Mouse (Mus musculus) lung, embryonic 14.5 days (tissue): ENCODE measurements around the gene Pex3. TPM values are rescaled to one million over a fixed set of nuclear protein-coding genes. Genes with fewer than 3 reads are reported as not detected.
A peak's percentile ranks its signal among the peaks of the same experiment; 100 is the strongest.

Experiments used
- ATAC-seq: fragments of 200-750 bp; cut with Nextera tagmentation; 2 replicates; pipeline ENCODE4 v1.8.0; 2017; ENCODE audit warnings: mild to moderate bottlenecking, moderate TSS enrichment, moderate library complexity; ENCODE audit not compliant: insufficient read depth
- DNase-seq: peaks from one replicate; pipeline ENCODE4 v3.0.0-alpha.2; 2015
- H3K27ac ChIP-seq: fragments of 300-500 bp; sonication (generic); 2 replicates; pipeline ENCODE4 v1.5.1; 2014; ENCODE audit warnings: low read depth, mild to moderate bottlenecking, moderate library complexity
- H3K27me3 ChIP-seq: fragments of 300-500 bp; sonication (generic); 2 replicates; pipeline ENCODE4 v1.6.1; 2014; ENCODE audit warnings: low read length, control low read depth; ENCODE audit not compliant: insufficient read depth
- H3K36me3 ChIP-seq: fragments of 300-500 bp; sonication (generic); 2 replicates; pipeline ENCODE4 v1.6.1; 2014; ENCODE audit warnings: control low read depth; ENCODE audit not compliant: insufficient read depth
- H3K4me1 ChIP-seq: fragments of 300-500 bp; sonication (generic); 2 replicates; pipeline ENCODE4 v1.6.1; 2014; ENCODE audit warnings: antibody characterized with exemption, control low read depth; ENCODE audit not compliant: insufficient read depth
- H3K4me2 ChIP-seq: fragments of 300-500 bp; sonication (generic); 2 replicates; pipeline ENCODE4 v1.6.1; 2014; ENCODE audit warnings: mild to moderate bottlenecking
- H3K4me3 ChIP-seq: fragments of 300-500 bp; sonication (generic); 2 replicates; pipeline ENCODE4 v1.5.1; 2014; ENCODE audit warnings: low read depth, low read length
- H3K9ac ChIP-seq: fragments of 300-500 bp; sonication (generic); 2 replicates; pipeline ENCODE4 v1.6.1; 2014
- H3K9me3 ChIP-seq: fragments of 300-500 bp; sonication (generic); 2 replicates; pipeline ENCODE4 v1.6.1; 2016; ENCODE audit warnings: low read depth, low read length, control low read depth
- CTCF ChIP-seq: IDR thresholded peaks from 2 replicates; pipeline ENCODE4 v1.5.1; 2016; ENCODE audit warnings: antibody characterized with exemption, low read depth
- WGBS: fragments of 180-500 bp; shearing (Covaris S2); extraction: QIAGEN DNeasy Blood & Tissue Kit; methylation state at CpG from one replicate; pipeline ENCODE4 v1.1.7; 2014; 5-methylcytosine and 5-hydroxymethylcytosine counted together
- polyA plus RNA-seq: library from polyadenylated mRNA; unstranded; fragments of >200 nt; fragmentation: Nextera tagmentation; extraction: Ambion mirVana; gene quantifications from 2 replicates; pipeline ENCODE4 v1.2.1, GENCODE M21; 2014

Gene Pex3
- polyA plus RNA-seq, 1 experiment from 2014 or later = 27.6 TPM

DNA sequence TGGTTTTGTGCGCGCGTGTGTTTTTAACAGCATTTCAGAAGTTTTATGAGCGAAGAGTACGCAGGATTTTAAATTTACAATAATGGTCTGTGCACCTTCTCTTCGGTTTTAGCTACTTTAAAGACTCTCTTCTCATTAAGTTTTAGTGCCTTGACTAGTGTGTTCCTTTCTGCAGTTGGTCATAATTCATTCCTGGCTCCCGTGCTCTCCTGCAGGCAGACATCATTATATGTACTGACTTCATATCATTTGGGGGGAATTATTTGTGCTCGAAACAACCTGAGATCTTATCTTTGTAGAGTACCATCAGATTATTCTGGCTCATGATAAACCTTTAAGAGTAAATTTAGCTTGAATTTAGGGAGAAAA lies 12.1 kb upstream of the Pex3 start:
- Histone ChIP-seq H3K4me3 (0 out of 2 replicates have a peak overlapping the region, but pooled peaks have one; percentile 8), H3K4me2 (peak overlapping the region; percentile 56), H3K9ac (no peak overlapping the region), H3K27ac (no peak overlapping the region), H3K27me3 (no peaks in the 10 kb centered on the region), H3K9me3 (no peaks in the 10 kb centered on the region), H3K36me3 (peaks cover 12% of the 10 kb centered on the region; the same call in 1 of the 2 replicates), H3K4me1 (no peaks in the 10 kb centered on the region; the same call in 1 of the 2 replicates)
- no peak for DNase-seq
- WGBS = 45% methylated on average over 8 of the region's 8 CpGs
- ATAC-seq = no peak
- TF ChIP-seq CTCF = no peak

DNA sequence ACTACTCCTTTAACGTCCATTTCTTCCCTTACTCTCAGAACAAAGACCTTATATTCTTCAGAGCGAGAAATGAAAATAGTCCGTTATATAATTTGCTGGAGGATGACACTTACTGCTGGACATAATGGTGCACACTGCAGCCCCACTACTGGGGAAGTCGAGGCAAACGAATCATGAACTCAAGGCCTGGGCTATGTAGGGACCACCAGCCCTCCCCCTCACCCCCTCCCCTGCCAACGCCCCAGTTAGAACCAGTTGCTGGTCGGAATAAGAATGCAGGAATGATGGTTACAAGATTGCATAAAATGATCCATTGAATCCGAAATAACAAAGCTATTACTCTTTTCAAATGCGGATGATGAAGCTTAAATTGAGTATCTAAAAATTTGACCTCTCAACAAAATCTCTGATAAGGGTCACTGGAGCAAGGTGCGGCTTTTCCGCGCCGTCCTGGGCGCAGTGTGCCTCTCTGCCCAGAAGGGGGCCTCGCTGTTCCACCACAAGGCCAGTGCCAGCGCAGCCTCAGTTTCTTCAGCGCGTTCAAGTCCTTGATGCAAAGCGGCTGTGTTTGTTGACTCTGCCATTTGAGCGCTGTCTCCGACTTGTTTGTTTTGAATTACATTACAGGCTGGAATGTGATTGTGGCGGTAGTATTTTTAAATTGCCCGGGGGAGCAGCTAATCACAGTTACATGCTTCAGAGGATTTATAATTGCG lies 11.6 kb upstream of the Pex3 start:
- Histone ChIP-seq H3K4me2 (peak overlapping the region; percentile 56), H3K36me3 (peaks cover 13% of the 10 kb centered on the region; the same call in 1 of the 2 replicates), H3K4me1 (no peaks in the 10 kb centered on the region), H3K4me3 (0 out of 2 replicates have a peak overlapping the region, but pooled peaks have one; percentile 8), H3K27ac (no peak overlapping the region), H3K9me3 (no peaks in the 10 kb centered on the region), H3K9ac (no peak overlapping the region), H3K27me3 (no peaks in the 10 kb centered on the region)
- peak; percentile 74; the same call in 1 of the 2 replicates for ATAC-seq
- peak; percentile 95 for TF ChIP-seq CTCF
- WGBS = 24% methylated on average over 24 of the region's 24 CpGs
- peak; percentile 86 for DNase-seq

DNA sequence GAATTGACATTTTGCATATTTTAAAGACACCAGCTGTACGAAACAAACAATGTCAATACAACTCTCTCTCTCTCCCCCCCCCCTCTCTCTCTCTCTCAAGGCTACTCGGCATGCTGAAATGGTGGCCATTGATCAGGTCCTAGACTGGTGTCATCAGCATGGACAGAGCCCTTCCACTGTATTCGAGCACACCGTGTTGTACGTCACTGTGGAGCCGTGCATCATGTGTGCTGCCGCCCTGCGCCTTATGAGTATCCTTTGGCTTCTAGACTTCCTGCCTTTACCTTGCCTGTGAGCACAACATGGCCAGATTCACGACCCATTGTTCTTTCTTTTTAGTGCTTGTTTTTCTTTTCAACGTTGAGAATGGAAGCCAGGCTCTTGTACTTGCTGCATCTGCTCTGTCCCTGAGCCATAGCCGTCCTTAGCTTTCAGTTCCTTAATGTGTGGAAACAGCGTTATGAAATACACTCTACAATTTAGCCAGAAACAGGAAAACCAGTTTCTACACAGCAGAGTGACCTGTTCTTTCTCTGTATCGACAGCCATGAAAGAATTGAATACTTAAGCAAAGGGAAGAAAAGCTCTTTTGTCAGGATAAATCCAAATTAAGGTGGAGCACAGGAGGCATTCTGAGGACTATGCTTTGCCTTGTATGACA lies 7.2 kb upstream of the Pex3 start:
- Histone ChIP-seq H3K9ac (no peak overlapping the region), H3K36me3 (peaks cover 18% of the 10 kb centered on the region; the same call in 1 of the 2 replicates), H3K4me1 (no peaks in the 10 kb centered on the region), H3K27me3 (no peaks in the 10 kb centered on the region), H3K27ac (no peak overlapping the region), H3K4me2 (no peak overlapping the region), H3K4me3 (no peak overlapping the region), H3K9me3 (no peaks in the 10 kb centered on the region)
- DNase-seq (no peak), ATAC-seq (no peak)
- TF ChIP-seq CTCF = no peak
- WGBS = 88% methylated on average over 13 of the region's 13 CpGs

DNA sequence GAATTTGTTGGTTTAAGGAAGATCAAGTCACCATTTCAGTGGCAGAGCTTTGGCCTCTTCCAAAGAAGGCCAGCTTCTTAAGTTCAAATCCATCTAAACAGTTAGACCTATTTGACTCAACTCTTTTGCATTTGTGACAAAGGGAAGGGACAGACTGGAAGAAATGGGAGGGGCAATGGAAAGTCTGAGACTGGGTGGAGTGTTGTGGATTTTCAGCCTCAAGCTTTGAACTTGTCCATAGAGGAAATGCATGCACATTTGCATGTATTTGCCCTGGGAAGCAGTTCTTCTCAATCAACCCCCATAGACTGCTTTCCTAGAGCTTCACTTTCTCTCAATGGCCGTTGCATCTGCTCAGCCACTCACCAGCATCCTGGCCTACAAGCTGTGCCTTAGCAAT lies 1.4 kb upstream of the Pex3 start:
- Histone ChIP-seq H3K4me2 (no peak overlapping the region), H3K4me3 (no peak overlapping the region), H3K9ac (no peak overlapping the region), H3K9me3 (no peaks in the 10 kb centered on the region), H3K4me1 (no peaks in the 10 kb centered on the region; the same call in 1 of the 2 replicates), H3K36me3 (peaks cover 4% of the 10 kb centered on the region; the same call in 1 of the 2 replicates), H3K27me3 (no peaks in the 10 kb centered on the region), H3K27ac (no peak overlapping the region)
- DNase-seq = no peak
- ATAC-seq = no peak
- TF ChIP-seq CTCF = no peak
- WGBS = 97% methylated on average over 1 of the region's 1 CpGs

DNA sequence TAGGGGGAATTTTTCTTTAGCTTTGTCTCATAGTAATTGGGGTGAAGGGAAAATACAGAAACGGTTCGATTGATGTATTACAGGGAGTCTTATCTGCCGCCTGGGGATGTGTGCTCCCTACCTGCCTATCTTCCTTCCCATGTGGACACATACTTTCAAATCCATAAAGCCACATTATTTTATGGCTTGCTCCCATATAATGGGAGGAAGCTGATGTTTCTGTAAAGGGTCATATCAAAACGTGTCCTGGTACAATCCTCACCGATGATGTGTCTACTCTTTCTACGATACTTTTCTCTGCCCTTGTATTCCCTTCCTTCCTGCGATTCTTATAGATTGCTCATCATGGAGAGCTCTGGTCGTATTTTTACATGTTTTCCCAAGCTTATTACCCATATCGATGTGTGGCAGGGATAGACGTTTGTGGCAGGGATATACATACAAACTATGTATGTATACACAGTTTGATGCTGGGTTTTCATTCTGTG lies 600 bp upstream of the Pex3 start:
- no peak for TF ChIP-seq CTCF
- Histone ChIP-seq H3K27ac (peak overlapping the region; percentile 70), H3K27me3 (no peaks in the 10 kb centered on the region), H3K9ac (peak overlapping the region; percentile 83), H3K9me3 (no peaks in the 10 kb centered on the region), H3K4me2 (peak overlapping the region; percentile 84), H3K4me3 (peak overlapping the region; percentile 72), H3K36me3 (peaks cover 4% of the 10 kb centered on the region; the same call in 1 of the 2 replicates), H3K4me1 (no peaks in the 10 kb centered on the region; the same call in 1 of the 2 replicates)
- DNase-seq (peak; percentile 18), ATAC-seq (peak; percentile 21)
- 20% methylated on average over 10 of the region's 10 CpGs for WGBS

DNA sequence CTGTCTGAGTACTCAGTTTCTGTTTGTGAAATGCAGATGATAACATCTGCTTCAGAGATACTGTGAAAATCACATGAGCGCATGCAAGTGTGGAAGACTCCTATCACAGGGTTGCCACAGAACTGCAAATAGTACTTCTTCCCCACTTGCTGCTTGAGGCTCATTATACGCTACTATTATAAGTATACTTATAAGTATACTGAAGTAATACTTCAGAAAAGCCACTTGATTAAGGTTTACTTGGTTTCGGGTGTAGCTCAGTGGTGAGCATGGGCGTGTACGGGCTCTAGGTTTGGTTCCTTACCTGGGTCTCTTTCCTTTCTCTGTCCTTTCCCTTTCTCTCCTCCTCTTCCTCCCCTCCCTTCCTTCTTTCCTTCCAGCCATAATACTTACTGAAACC lies 11.2 kb downstream of the Pex3 start:
- H3K27me3 ChIP-seq = no peaks in the 10 kb centered on the region
- no peak for DNase-seq
- no peak overlapping the region for H3K9ac ChIP-seq
- TF ChIP-seq CTCF = no peak
- ATAC-seq = no peak
- H3K4me3 ChIP-seq = no peak overlapping the region
- no peak overlapping the region for H3K4me2 ChIP-seq
- 92% methylated on average over 5 of the region's 5 CpGs for WGBS
- H3K4me1 ChIP-seq = no peaks in the 10 kb centered on the region
- peaks cover 12% of the 10 kb centered on the region for H3K36me3 ChIP-seq
- no peaks in the 10 kb centered on the region for H3K9me3 ChIP-seq
- no peak overlapping the region for H3K27ac ChIP-seq

DNA sequence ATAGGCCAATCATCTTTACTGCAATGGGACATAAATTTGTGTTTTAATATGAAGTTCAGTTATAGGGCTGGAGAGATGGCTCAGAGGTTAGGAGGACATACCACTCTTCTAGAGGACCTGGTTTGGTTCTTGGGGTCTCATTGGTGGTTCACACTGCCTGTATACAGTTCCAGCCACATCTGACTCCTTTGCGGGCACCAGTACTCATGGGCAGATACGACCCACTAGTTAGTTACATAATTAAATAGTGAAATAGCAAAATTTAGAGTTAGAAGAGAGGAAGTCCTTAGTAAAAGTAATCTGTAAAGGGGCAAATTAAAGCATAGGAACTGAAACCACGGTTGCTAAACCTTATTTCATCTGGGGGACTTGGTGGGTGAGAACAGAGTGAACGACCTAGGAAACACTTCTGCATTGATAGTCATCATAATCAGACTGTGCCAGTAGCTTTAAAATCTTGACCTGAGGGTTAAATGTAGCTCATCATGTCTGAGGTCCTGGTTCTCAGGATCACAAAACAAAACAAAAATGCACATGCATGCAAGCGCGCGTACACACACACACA lies 13.1 kb downstream of the Pex3 start:
- Histone ChIP-seq H3K36me3 (peaks cover 22% of the 10 kb centered on the region), H3K27ac (no peak overlapping the region), H3K4me2 (no peak overlapping the region), H3K27me3 (no peaks in the 10 kb centered on the region), H3K9ac (no peak overlapping the region), H3K4me3 (no peak overlapping the region), H3K9me3 (no peaks in the 10 kb centered on the region), H3K4me1 (no peaks in the 10 kb centered on the region)
- DNase-seq (no peak), ATAC-seq (no peak)
- TF ChIP-seq CTCF = no peak
- 90% methylated on average over 7 of the region's 7 CpGs for WGBS
